Mouse (Mus musculus): Measurements from ENCODE around the gene Sh3pxd2b.

GRCm38 (mm10) chr11:32425043-32425658, 77.5 kb downstream of the Sh3pxd2b start:
- TF ChIP-seq POLR2A (IDR thresholded peaks at IDR 0.05; ENCODE audit: control insufficient read depth, low read depth, low read length) (no peak), CTCF (IDR thresholded peaks at IDR 0.05; ENCODE audit: control insufficient read depth, insufficient read depth, insufficient replicate concordance, low read depth, low read length) (no peak)
